Mouse (Mus musculus): ENCODE results near the gene Rin2. TPM values are rescaled to one million over a fixed set of nuclear protein-coding genes. Genes with fewer than 3 reads are reported as not detected.

Rin2 gene
- polyA plus RNA-seq, 1 experiment = 6.3 TPM

- Histone ChIP-seq H3K27ac (ENCODE audit: insufficient read depth, low read depth, low read length) (no peak overlapping the region), H3K4me1 (ENCODE audit: control insufficient read depth, insufficient read depth, insufficient read length, low read length) (peaks cover 3% of the 10 kb centered on the region)
- 83% methylated on average over 10 of the region's 10 CpGs for WGBS
Measured at GRCm38 (mm10) chr2:145849170-145849905, 174.3 kb downstream of the Rin2 start.

GRCm38 (mm10) chr2:145850779-145851178 lies 175.8 kb downstream of the Rin2 start:
- TF ChIP-seq POLR2A (IDR thresholded peaks at IDR 0.05; ENCODE audit: low read depth, low read length) (no peak), CTCF (IDR thresholded peaks at IDR 0.05; ENCODE audit: extremely low read depth, insufficient read length, insufficient replicate concordance, low read depth, low read length) (no peak)
- 82% methylated on average over 4 of the region's 4 CpGs for WGBS
- Histone ChIP-seq H3K4me1 (ENCODE audit: control insufficient read depth, insufficient read depth, insufficient read length, low read length) (no peaks in the 10 kb centered on the region), H3K36me3 (ENCODE audit: control insufficient read depth, insufficient read depth, low read length) (peaks cover 38% of the 10 kb centered on the region), H3K27ac (ENCODE audit: insufficient read depth, low read depth, low read length) (no peak overlapping the region), H3K4me3 (ENCODE audit: low read depth, low read length) (no peak overlapping the region), H3K27me3 (ENCODE audit: control insufficient read depth, insufficient read depth, low read length) (no peaks in the 10 kb centered on the region)

More at GRCm38 (mm10) chr2:145849170-145849905, 174.3 kb downstream of the Rin2 start:
- no peaks in the 10 kb centered on the region for H3K27me3 ChIP-seq (ENCODE audit: control insufficient read depth, insufficient read depth, low read length)
- TF ChIP-seq CTCF (IDR thresholded peaks at IDR 0.05; ENCODE audit: extremely low read depth, insufficient read length, insufficient replicate concordance, low read depth, low read length) = no peak
- no peak for TF ChIP-seq POLR2A (IDR thresholded peaks at IDR 0.05; ENCODE audit: low read depth, low read length)
- no peak overlapping the region for H3K4me3 ChIP-seq (ENCODE audit: low read depth, low read length)
- H3K36me3 ChIP-seq (ENCODE audit: control insufficient read depth, insufficient read depth, low read length) = peaks cover 46% of the 10 kb centered on the region

- H3K36me3 ChIP-seq (ENCODE audit: control insufficient read depth, insufficient read depth, low read length) = peaks cover 14% of the 10 kb centered on the region
- no peaks in the 10 kb centered on the region for H3K27me3 ChIP-seq (ENCODE audit: control insufficient read depth, insufficient read depth, low read length)
- WGBS = 83% methylated on average over 9 of the region's 9 CpGs
- no peak for TF ChIP-seq POLR2A (IDR thresholded peaks at IDR 0.05; ENCODE audit: low read depth, low read length)
- no peak for TF ChIP-seq CTCF (IDR thresholded peaks at IDR 0.05; ENCODE audit: extremely low read depth, insufficient read length, insufficient replicate concordance, low read depth, low read length)
- no peak overlapping the region for H3K4me3 ChIP-seq (ENCODE audit: low read depth, low read length)
- no peak overlapping the region for H3K27ac ChIP-seq (ENCODE audit: insufficient read depth, low read depth, low read length)
- peaks cover 24% of the 10 kb centered on the region; the same call in 1 of the 2 replicates for H3K4me1 ChIP-seq (ENCODE audit: control insufficient read depth, insufficient read depth, insufficient read length, low read length)
Measured at GRCm38 (mm10) chr2:145855831-145856230, 180.8 kb downstream of the Rin2 start.

GRCm38 (mm10) chr2:145857864-145858263 lies 182.8 kb downstream of the Rin2 start:
- 33% methylated on average over 8 of the region's 8 CpGs for WGBS
- Histone ChIP-seq H3K27ac (ENCODE audit: insufficient read depth, low read depth, low read length) (no peak overlapping the region), H3K36me3 (ENCODE audit: control insufficient read depth, insufficient read depth, low read length) (no peaks in the 10 kb centered on the region), H3K27me3 (ENCODE audit: control insufficient read depth, insufficient read depth, low read length) (no peaks in the 10 kb centered on the region), H3K4me3 (ENCODE audit: low read depth, low read length) (no peak overlapping the region), H3K4me1 (ENCODE audit: control insufficient read depth, insufficient read depth, insufficient read length, low read length) (peaks cover 28% of the 10 kb centered on the region; the same call in 1 of the 2 replicates)
- TF ChIP-seq CTCF (IDR thresholded peaks at IDR 0.05; ENCODE audit: extremely low read depth, insufficient read length, insufficient replicate concordance, low read depth, low read length) = no peak
- no peak for TF ChIP-seq POLR2A (IDR thresholded peaks at IDR 0.05; ENCODE audit: low read depth, low read length)

GRCm38 (mm10) chr2:145859442-145859931 lies 184.5 kb downstream of the Rin2 start:
- Histone ChIP-seq H3K4me3 (ENCODE audit: low read depth, low read length) (peak overlapping the region; percentile 78), H3K4me1 (ENCODE audit: control insufficient read depth, insufficient read depth, insufficient read length, low read length) (peaks cover 36% of the 10 kb centered on the region; the same call in 1 of the 2 replicates)
- 10% methylated on average over 7 of the region's 7 CpGs for WGBS

GRCm38 (mm10) chr2:145859932-145860801 lies 185.2 kb downstream of the Rin2 start:
- Histone ChIP-seq H3K4me1 (ENCODE audit: control insufficient read depth, insufficient read depth, insufficient read length, low read length) (peaks cover 36% of the 10 kb centered on the region; the same call in 1 of the 2 replicates), H3K4me3 (ENCODE audit: low read depth, low read length) (peak overlapping the region; percentile 78), H3K27ac (ENCODE audit: insufficient read depth, low read depth, low read length) (peak overlapping the region; percentile 91), H3K27me3 (ENCODE audit: control insufficient read depth, insufficient read depth, low read length) (no peaks in the 10 kb centered on the region), H3K36me3 (ENCODE audit: control insufficient read depth, insufficient read depth, low read length) (peaks cover 3% of the 10 kb centered on the region; the same call in 1 of the 2 replicates)
- TF ChIP-seq POLR2A (IDR thresholded peaks at IDR 0.05; ENCODE audit: low read depth, low read length) = peak; percentile 80
- TF ChIP-seq CTCF (IDR thresholded peaks at IDR 0.05; ENCODE audit: extremely low read depth, insufficient read length, insufficient replicate concordance, low read depth, low read length) = peak; percentile 30; the same call in 1 of the 2 replicates
- WGBS = 6% methylated on average over 40 of the region's 40 CpGs

More at GRCm38 (mm10) chr2:145859442-145859931, 184.5 kb downstream of the Rin2 start:
- H3K27me3 ChIP-seq (ENCODE audit: control insufficient read depth, insufficient read depth, low read length) = no peaks in the 10 kb centered on the region
- TF ChIP-seq POLR2A (IDR thresholded peaks at IDR 0.05; ENCODE audit: low read depth, low read length) (no peak), CTCF (IDR thresholded peaks at IDR 0.05; ENCODE audit: extremely low read depth, insufficient read length, insufficient replicate concordance, low read depth, low read length) (no peak)
- peak overlapping the region; percentile 91 for H3K27ac ChIP-seq (ENCODE audit: insufficient read depth, low read depth, low read length)
- peaks cover 3% of the 10 kb centered on the region; the same call in 1 of the 2 replicates for H3K36me3 ChIP-seq (ENCODE audit: control insufficient read depth, insufficient read depth, low read length)

Measured in small intestine, adult 2 months (tissue).